Mouse (Mus musculus) G1E (cell line): Measurements from ENCODE around the gene Fgd5. TPM values are rescaled to one million over a fixed set of nuclear protein-coding genes. Genes with fewer than 3 reads are reported as not detected.

Source experiments
- ATAC-seq: 2 replicates; pipeline ENCODE4 v1.8.0; 2016; ENCODE audit warnings: mild to moderate bottlenecking; ENCODE audit not compliant: insufficient number of reproducible peaks, poor library complexity, low FRiP score, severe bottlenecking; ENCODE audit errors: extremely low read depth
- DNase-seq: peaks from one replicate; pipeline ENCODE4 v3.0.0; 2012; ENCODE audit warnings: low spot score
- H3K27me3 ChIP-seq: 2 replicates; pipeline ENCODE4 v1.6.1; 2012; ENCODE audit warnings: mild to moderate bottlenecking, low read length, inconsistent platforms; ENCODE audit not compliant: insufficient read depth
- H3K36me3 ChIP-seq: replicated peaks from 2 replicates; pipeline ENCODE3; 2012; ENCODE audit warnings: mild to moderate bottlenecking, inconsistent platforms
- H3K4me1 ChIP-seq: 2 replicates; pipeline ENCODE4 v1.6.1; 2012; ENCODE audit warnings: low read depth, low read length, inconsistent platforms, mixed read lengths; ENCODE audit not compliant: insufficient read depth
- H3K4me3 ChIP-seq: 2 replicates; pipeline ENCODE4 v1.5.1; 2012; ENCODE audit warnings: low read depth, mild to moderate bottlenecking, inconsistent platforms, low read length, moderate library complexity, mixed read lengths
- H3K9me3 ChIP-seq: replicated peaks from 2 replicates; pipeline ENCODE4 v1.6.1; 2012; ENCODE audit warnings: inconsistent platforms
- CTCF ChIP-seq: IDR thresholded peaks from 2 replicates; pipeline ENCODE4 v1.5.1; 2012; ENCODE audit warnings: low read depth, low read length, inconsistent platforms, mixed read lengths
- GATA1 ChIP-seq: IDR thresholded peaks from 2 replicates; pipeline ENCODE4 v1.6.1; 2012; ENCODE audit warnings: borderline replicate concordance, low read length, inconsistent platforms, mixed read lengths
- GATA2 ChIP-seq: IDR thresholded peaks from 2 replicates; pipeline ENCODE4 v1.6.1; 2012; ENCODE audit warnings: low read depth, low read length, inconsistent platforms, borderline replicate concordance
- POLR2AphosphoS5 ChIP-seq: IDR thresholded peaks from 2 replicates; pipeline ENCODE4 v1.6.1; 2012; ENCODE audit warnings: low read depth, low read length, inconsistent platforms; ENCODE audit not compliant: insufficient replicate concordance
- TAL1 ChIP-seq: conservative IDR thresholded peaks from 2 replicates; pipeline ENCODE4 v1.6.1; 2012; ENCODE audit warnings: low read depth, low read length, inconsistent platforms, mixed read lengths
- polyA plus RNA-seq: library from polyadenylated mRNA; stranded (reverse); fragments of >175 nt; gene quantifications from 2 replicates; pipeline ENCODE4 v1.2.3, GENCODE M21; 2012
- total RNA-seq, 2 experiments: library from RNA; stranded (forward) in 1 of 2; stranded (reverse) in 1 of 2; fragments of 200-1000 nt in 1 of 2; fragments of >200 nt in 1 of 2; fragmentation: Nextera tagmentation in 1 of 2; gene quantifications; 2 replicates each; pipeline ENCODE4 v1.2.3; 2014 to 2017

Fgd5 gene
- total and polyA plus RNA-seq, 3 experiments: 0.01 to 0.68 (median 0.05) TPM

DNA sequence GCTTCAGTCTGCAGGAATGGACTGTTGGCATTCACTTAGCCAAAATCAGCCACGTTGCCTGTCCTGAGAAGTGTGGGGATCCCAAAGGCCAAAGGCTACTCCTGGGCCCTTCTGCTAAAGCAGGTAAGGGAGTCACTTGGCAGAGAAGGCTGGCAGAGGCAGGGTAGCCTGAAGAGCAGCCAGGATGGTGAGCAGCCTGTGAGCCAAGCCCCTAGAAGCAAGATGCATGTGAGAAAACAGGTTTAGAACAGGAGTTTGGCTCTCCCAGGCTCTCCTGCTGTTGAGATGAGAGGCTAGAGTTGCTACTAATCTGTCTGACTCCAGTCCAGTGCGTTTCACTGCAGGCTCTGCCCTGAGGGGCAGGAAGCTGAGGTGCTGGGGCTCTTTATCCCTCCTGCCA is 25.0 kb downstream of the Fgd5 start:
- peaks cover 5% of the 10 kb centered on the region for H3K27me3 ChIP-seq
- ATAC-seq: no peak
- no peaks in the 10 kb centered on the region for H3K4me1 ChIP-seq
- H3K36me3 ChIP-seq: no peaks in the 10 kb centered on the region
- no peaks in the 10 kb centered on the region for H3K9me3 ChIP-seq
- no peak for DNase-seq
- H3K4me3 ChIP-seq: no peak overlapping the region
- no peak for TF ChIP-seq TAL1
- TF ChIP-seq POLR2AphosphoS5: no peak
- no peak for TF ChIP-seq GATA1
- TF ChIP-seq CTCF: no peak
- no peak for TF ChIP-seq GATA2

- no peak overlapping the region for H3K4me3 ChIP-seq
- DNase-seq: no peak
- peaks cover 5% of the 10 kb centered on the region for H3K27me3 ChIP-seq
- H3K36me3 ChIP-seq: no peaks in the 10 kb centered on the region
- TF ChIP-seq TAL1: no peak
- no peak for TF ChIP-seq POLR2AphosphoS5
- TF ChIP-seq GATA1: no peak
- no peak for TF ChIP-seq GATA2
- TF ChIP-seq CTCF: no peak
- H3K9me3 ChIP-seq: no peaks in the 10 kb centered on the region
- no peaks in the 10 kb centered on the region for H3K4me1 ChIP-seq
- no peak for ATAC-seq
Observed at GRCm38 (mm10) chr6:92004137-92004805, 25.6 kb downstream of the Fgd5 start.

GRCm38 (mm10) chr6:92004806-92005205 is 26.1 kb downstream of the Fgd5 start:
- ATAC-seq (no peak), DNase-seq (no peak)
- Histone ChIP-seq H3K4me1 (no peaks in the 10 kb centered on the region), H3K36me3 (no peaks in the 10 kb centered on the region), H3K27me3 (peaks cover 7% of the 10 kb centered on the region), H3K4me3 (no peak overlapping the region), H3K9me3 (no peaks in the 10 kb centered on the region)
- no peak for TF ChIP-seq CTCF
- no peak for TF ChIP-seq GATA2
- no peak for TF ChIP-seq GATA1
- TF ChIP-seq TAL1: no peak
- TF ChIP-seq POLR2AphosphoS5: no peak

DNA sequence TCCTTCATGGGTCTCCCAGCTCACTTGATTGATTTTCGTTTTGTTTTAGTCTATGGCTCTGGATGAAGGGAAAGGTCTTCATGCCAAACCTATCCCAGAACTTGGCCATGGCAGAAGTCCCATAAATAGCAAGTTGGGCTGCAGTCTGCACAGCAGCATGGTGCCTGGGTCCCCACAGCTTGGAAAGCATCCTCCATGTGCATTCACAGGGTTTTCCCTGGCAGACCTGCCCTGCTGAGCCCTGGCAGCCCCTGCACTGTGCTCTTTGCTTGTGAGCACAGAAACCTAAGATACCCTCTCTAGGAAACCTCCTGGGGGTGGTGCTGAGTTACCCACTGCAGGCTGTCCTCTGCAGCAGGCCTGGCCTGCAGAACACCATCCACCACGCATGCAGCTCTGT is 32.2 kb downstream of the Fgd5 start:
- no peaks in the 10 kb centered on the region for H3K9me3 ChIP-seq
- no peak overlapping the region for H3K4me3 ChIP-seq
- no peaks in the 10 kb centered on the region for H3K36me3 ChIP-seq
- ATAC-seq (no peak), DNase-seq (no peak)
- no peak for TF ChIP-seq TAL1
- no peak for TF ChIP-seq GATA1
- no peak for TF ChIP-seq POLR2AphosphoS5
- H3K27me3 ChIP-seq: peaks cover 6% of the 10 kb centered on the region
- no peaks in the 10 kb centered on the region for H3K4me1 ChIP-seq

DNA sequence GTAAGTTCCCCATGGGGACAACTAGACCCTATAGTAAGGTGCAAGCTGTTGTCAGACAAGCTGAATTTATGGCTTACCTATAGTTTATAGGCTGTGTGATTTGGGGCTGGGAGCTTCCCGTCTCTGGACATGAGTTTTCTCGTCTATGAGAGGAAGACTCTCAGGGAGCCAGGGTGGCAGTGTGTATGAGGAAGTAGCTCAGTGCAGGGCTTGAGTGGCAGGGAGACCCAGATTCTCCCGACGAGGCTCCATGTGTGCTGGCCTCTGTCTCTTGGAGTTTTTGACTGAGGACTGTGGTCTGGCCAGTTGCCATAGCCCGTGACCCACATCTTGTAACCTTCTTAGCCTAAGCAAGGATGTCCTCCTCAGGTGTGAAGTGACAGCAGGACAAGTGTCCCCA is 33.7 kb downstream of the Fgd5 start:
- H3K4me1 ChIP-seq: no peaks in the 10 kb centered on the region
- TF ChIP-seq POLR2AphosphoS5: no peak
- TF ChIP-seq TAL1: no peak
- TF ChIP-seq GATA1: no peak
- TF ChIP-seq CTCF: no peak
- no peak for TF ChIP-seq GATA2
- ATAC-seq (no peak), DNase-seq (no peak)
- H3K9me3 ChIP-seq: no peaks in the 10 kb centered on the region
- peaks cover 6% of the 10 kb centered on the region for H3K27me3 ChIP-seq
- H3K36me3 ChIP-seq: no peaks in the 10 kb centered on the region
- no peak overlapping the region for H3K4me3 ChIP-seq

DNA sequence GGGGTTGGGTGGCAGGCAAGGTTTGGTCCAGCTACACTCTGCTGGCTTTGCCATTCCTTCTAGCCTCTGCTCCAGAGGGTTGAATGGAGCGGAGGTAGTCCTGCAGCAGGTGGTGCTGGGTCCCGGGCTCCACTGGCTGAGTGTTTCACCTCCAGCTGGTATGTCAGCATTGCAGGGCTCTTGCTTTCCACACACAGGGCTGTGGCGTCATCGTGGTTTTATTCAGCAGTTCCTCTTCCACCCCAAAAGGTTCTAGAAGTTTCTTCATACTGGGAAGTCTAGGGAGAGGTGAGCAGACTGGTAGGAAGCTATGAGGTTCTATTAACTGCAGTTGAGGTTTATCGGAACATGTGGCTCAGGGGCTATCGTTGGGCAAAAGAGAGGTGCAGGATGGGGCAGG is 34.4 kb downstream of the Fgd5 start:
- Histone ChIP-seq H3K27me3 (peaks cover 6% of the 10 kb centered on the region), H3K36me3 (no peaks in the 10 kb centered on the region), H3K9me3 (no peaks in the 10 kb centered on the region), H3K4me3 (no peak overlapping the region), H3K4me1 (no peaks in the 10 kb centered on the region)
- TF ChIP-seq TAL1: no peak
- TF ChIP-seq GATA1: no peak
- TF ChIP-seq POLR2AphosphoS5: no peak
- TF ChIP-seq CTCF: no peak
- TF ChIP-seq GATA2: no peak
- no peak for DNase-seq
- no peak for ATAC-seq
